Mouse (Mus musculus): ENCODE results near the gene Rab3ip.

GRCm38 (mm10) chr10:116928826-116929225 lies 21.7 kb downstream of the Rab3ip start:
- no peak for TF ChIP-seq HCFC1 (IDR thresholded peaks at IDR 0.05; ENCODE audit: borderline replicate concordance, insufficient read depth, low read length)
- TF ChIP-seq CHD2 (IDR thresholded peaks at IDR 0.05; ENCODE audit: low read depth, low read length) = no peak

All from ES-E14 (cell line).